Mouse (Mus musculus) splenic B cell, adult 2 months (primary cell): Measurements from ENCODE around the gene Prim1.

ENCODE experiments used
- DNase-seq: peaks from one replicate; pipeline ENCODE4 v3.0.0-alpha.2; 2011; ENCODE audit warnings: low read depth, low spot score
- H3K27me3 ChIP-seq: 2 replicates; pipeline ENCODE4 v1.6.1; 2012; ENCODE audit warnings: mild to moderate bottlenecking, low read length, moderate library complexity, mixed read lengths; ENCODE audit not compliant: control insufficient read depth, poor library complexity, insufficient read depth, severe bottlenecking
- H3K36me3 ChIP-seq: 2 replicates; pipeline ENCODE4 v1.6.1; 2012; ENCODE audit warnings: mild to moderate bottlenecking, low read length, moderate library complexity, mixed read lengths; ENCODE audit not compliant: control insufficient read depth, poor library complexity, insufficient read depth, severe bottlenecking

Gene Prim1

GRCm38 (mm10) chr10:128008207-128008889 is 6.6 kb upstream of the Prim1 start:
- no peaks in the 10 kb centered on the region for H3K36me3 ChIP-seq
- H3K27me3 ChIP-seq: no peaks in the 10 kb centered on the region
- DNase-seq: peak; percentile 79

GRCm38 (mm10) chr10:128009735-128010134 is 5.2 kb upstream of the Prim1 start:
- DNase-seq: no peak
- H3K27me3 ChIP-seq: no peaks in the 10 kb centered on the region
- H3K36me3 ChIP-seq: no peaks in the 10 kb centered on the region

GRCm38 (mm10) chr10:128022196-128022595 is 7.2 kb downstream of the Prim1 start:
- no peaks in the 10 kb centered on the region for H3K27me3 ChIP-seq
- no peaks in the 10 kb centered on the region; the same call in 1 of the 2 replicates for H3K36me3 ChIP-seq
- DNase-seq: no peak

DNA sequence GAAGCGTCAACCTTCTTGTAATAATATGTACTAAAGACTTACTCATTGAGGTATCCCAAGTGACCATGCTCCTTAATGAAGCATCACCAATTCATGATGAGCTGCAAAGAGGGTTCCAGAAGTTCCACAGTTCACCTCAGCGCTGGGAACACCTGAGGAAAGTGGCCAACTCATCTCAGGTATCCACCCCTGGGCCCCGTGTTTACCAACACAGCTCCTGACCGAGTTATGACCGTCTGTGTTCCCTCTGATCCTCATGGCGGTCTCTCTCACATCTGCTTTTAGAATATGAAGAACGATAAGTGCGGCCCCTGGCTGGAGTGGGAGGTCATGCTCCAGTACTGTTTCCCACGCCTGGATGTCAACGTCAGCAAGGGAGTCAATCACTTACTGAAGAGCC is 8.5 kb downstream of the Prim1 start:
- Histone ChIP-seq H3K36me3 (no peaks in the 10 kb centered on the region; the same call in 1 of the 2 replicates), H3K27me3 (no peaks in the 10 kb centered on the region)
- no peak for DNase-seq

DNA sequence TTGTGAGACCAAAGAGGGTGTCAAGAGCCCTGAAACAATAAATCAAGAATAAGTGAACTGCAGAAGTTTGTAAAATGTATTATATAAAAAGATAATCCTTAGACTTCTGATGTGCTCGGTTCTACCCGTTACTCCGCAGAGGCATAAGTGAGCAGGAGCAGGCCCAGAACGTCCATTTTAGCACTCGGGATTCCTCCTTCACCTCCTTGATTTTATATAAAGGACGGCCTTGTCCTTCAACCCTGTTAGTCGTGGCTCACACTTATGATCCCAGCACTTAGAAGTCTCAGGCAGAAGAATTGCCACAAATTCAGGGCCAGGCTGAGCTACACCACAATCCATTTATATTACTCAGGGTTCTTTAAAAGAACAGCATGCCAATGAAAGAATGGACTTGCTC is 15.0 kb downstream of the Prim1 start:
- 0 out of 2 replicates have a peak, but pooled peaks cover 2% of the 10 kb centered on the region for H3K36me3 ChIP-seq
- H3K27me3 ChIP-seq: no peaks in the 10 kb centered on the region
- no peak for DNase-seq

DNA sequence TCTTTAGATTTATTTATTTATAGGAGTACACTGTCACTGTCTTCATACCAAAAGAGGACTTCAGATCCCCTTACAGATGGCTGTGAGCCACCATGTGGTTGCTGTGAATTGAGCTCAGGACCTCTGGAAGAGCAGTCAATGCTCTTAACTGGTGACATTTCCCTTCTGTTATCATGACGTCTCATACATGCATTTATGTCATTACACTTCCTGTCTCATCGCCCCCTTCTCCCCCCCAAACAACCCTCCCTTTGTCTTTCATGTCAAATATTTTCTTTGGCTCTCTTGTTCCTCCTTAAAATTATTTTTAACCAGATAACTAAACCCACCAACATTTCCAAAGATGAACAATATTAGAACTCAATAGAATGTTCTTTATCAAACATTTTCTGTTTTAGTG is 15.9 kb downstream of the Prim1 start:
- DNase-seq: no peak
- 0 out of 2 replicates have a peak, but pooled peaks cover 2% of the 10 kb centered on the region for H3K36me3 ChIP-seq
- no peaks in the 10 kb centered on the region for H3K27me3 ChIP-seq

GRCm38 (mm10) chr10:128036746-128037425 is 21.9 kb downstream of the Prim1 start:
- H3K36me3 ChIP-seq: peaks cover 7% of the 10 kb centered on the region
- H3K27me3 ChIP-seq: no peaks in the 10 kb centered on the region
- DNase-seq: peak; percentile 59

DNA sequence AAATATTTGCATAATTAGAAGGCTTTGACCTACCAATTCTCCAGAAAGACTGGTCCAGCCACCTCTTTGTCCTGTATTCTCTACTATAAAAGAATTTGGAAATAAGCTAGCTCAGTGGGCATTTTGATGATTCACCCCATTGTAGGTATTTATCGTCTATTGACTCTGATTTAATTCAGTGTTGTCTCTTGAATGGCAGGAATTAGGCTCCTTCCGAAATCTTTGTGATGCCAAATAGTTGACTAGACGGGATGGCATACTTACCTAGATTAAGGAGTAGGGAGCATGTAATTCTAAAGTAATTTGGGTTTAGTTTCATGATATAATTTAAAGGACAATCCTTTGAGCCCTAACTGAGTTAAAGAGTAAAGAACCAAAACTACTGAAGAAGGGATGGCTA is 23.0 kb downstream of the Prim1 start:
- DNase-seq: no peak
- Histone ChIP-seq H3K36me3 (peaks cover 7% of the 10 kb centered on the region), H3K27me3 (no peaks in the 10 kb centered on the region)

DNA sequence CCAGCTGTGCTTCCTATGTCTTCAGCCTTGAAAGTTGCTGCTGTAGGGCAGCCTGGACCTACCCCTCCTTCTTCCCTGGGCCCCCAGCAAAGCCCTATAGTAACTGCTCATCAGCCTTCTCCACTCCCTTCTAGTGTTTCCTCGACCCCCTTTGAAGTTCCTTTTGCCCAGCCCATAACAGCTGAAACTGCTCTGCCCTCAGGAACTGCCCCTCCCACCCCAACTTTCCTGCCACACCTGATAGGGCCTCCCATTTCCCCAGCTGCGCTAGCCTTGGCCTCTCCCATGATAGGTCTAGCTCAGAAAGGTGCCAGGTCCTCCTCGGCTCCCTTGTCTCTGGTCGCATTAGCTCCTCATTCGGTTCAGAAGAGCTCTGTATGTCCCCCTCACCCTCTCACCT is 24.2 kb downstream of the Prim1 start:
- H3K27me3 ChIP-seq: no peaks in the 10 kb centered on the region
- DNase-seq: no peak
- H3K36me3 ChIP-seq: peaks cover 9% of the 10 kb centered on the region

GRCm38 (mm10) chr10:128039858-128040257 is 24.9 kb downstream of the Prim1 start:
- DNase-seq: no peak
- peaks cover 13% of the 10 kb centered on the region for H3K36me3 ChIP-seq
- H3K27me3 ChIP-seq: no peaks in the 10 kb centered on the region

GRCm38 (mm10) chr10:128040293-128040692 is 25.3 kb downstream of the Prim1 start:
- no peaks in the 10 kb centered on the region for H3K27me3 ChIP-seq
- peaks cover 13% of the 10 kb centered on the region for H3K36me3 ChIP-seq
- DNase-seq: no peak

- Histone ChIP-seq H3K27me3 (no peaks in the 10 kb centered on the region), H3K36me3 (peaks cover 13% of the 10 kb centered on the region)
- DNase-seq: no peak
Observed at GRCm38 (mm10) chr10:128041636-128042035, 26.7 kb downstream of the Prim1 start.

DNA sequence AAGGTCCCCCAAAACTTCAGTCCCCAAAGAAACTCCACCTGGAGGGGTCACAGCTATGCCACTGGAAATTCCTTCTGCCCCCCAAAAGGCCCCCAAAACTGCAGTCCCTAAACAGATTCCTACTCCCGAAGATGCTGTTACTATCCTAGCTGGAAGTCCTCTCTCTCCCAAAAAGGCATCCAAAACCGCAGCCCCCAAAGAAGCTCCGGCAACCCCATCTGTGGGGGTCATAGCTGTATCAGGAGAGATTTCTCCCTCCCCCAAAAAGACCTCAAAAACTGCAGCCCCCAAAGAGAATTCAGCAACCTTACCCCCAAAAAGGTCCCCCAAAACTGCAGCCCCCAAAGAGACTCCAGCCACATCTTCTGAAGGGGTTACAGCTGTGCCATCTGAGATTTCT is 27.5 kb downstream of the Prim1 start:
- Histone ChIP-seq H3K27me3 (no peaks in the 10 kb centered on the region), H3K36me3 (peaks cover 13% of the 10 kb centered on the region)
- no peak for DNase-seq

GRCm38 (mm10) chr10:128043041-128043835 is 28.3 kb downstream of the Prim1 start:
- no peak for DNase-seq
- Histone ChIP-seq H3K27me3 (no peaks in the 10 kb centered on the region), H3K36me3 (peaks cover 14% of the 10 kb centered on the region)

- Histone ChIP-seq H3K36me3 (peaks cover 11% of the 10 kb centered on the region), H3K27me3 (no peaks in the 10 kb centered on the region)
- DNase-seq: no peak
Observed at GRCm38 (mm10) chr10:128048157-128048556, 33.2 kb downstream of the Prim1 start.
